Mouse (Mus musculus) layer of hippocampus, adult 2 months (tissue): ENCODE results near the gene Spop. TPM values are rescaled to one million over a fixed set of nuclear protein-coding genes. Genes with fewer than 3 reads are reported as not detected.

Source experiments
- DNase-seq, 2 experiments: peaks; one replicate each; pipeline ENCODE4 v3.0.0; 2022; ENCODE audit warnings: low spot score in 2 of 2
- H3K27ac ChIP-seq: fragments of 200-600 bp; 2 replicates; pipeline ENCODE4 v1.8.1; 2022
- H3K4me3 ChIP-seq: fragments of 200-600 bp; 2 replicates; pipeline ENCODE4 v1.8.1; 2022; ENCODE audit warnings: mild to moderate bottlenecking
- CTCF ChIP-seq: fragments of 200-600 bp; conservative IDR thresholded peaks from 2 replicates; pipeline ENCODE4 v1.8.1; 2022; ENCODE audit warnings: antibody characterized with exemption, mild to moderate bottlenecking, moderate library complexity
- total RNA-seq, 2 experiments: library from RNA; stranded (reverse); gene quantifications; 2 replicates each; pipeline ENCODE4 v1.2.3; 2021

The Spop gene
- total RNA-seq, 2 experiments from 2014 or later, result 170 to 176 TPM

DNA sequence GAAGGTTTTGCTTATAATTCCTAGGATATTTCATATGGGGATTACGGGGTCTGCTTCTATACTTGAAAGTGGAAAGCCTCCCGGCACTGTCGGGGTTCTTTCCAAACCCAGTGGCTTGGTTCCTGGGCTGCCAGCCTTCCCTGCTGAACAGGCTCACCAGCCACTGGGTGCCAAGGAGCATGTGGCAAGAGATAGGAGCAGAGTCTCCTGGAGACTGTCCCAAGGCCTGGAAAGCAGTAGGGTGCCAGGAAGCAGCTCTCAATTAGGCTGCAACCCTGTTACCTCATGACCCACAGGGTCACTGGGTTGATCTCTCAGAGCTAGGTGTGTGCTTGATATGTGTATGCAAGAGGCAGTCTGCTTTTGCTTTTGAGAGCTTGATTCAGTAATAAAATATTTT lies 1.3 kb upstream of the Spop start:
- Histone ChIP-seq H3K4me3 (no peak overlapping the region), H3K27ac (no peak overlapping the region)
- TF ChIP-seq CTCF, result no peak
- DNase-seq, result no peak

DNA sequence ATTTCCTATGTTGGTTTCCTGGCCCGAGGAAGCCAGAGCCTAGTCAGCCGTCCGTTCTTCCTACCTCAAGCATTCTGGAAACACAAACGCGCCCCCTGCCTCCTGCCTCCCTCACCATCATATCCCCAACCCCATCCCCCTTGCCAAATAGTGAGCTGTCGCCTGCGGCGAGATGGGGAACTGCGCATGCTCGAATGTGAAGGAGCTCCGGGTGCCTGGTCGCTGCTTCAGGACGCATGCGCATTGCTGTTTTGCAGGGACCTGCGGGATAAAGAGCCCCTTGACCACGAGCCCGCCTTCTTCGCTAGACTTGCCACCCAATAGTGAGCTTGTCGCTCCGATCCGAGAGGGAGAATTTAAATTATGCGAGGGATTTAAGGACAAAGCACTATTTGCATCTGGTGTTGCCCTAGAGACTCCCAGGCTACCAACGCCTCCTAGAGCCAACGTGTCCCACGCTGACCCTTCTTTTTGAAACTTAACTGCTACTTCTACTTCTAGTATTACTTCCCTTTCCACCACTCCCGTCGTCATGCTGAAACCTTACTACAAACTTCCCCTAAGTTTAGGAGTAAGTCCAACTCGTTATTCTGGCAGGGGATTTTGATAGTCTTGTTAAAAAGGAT lies 769 bp downstream of the Spop start:
- peak; percentile 96 for DNase-seq
- peak; percentile 79 for TF ChIP-seq CTCF
- Histone ChIP-seq H3K4me3 (peak overlapping the region; percentile 86), H3K27ac (peak overlapping the region; percentile 97)

- H3K27ac ChIP-seq, result peak overlapping the region; percentile 21; the same call in 1 of the 2 replicates
- no peak for DNase-seq
- TF ChIP-seq CTCF, result no peak
- H3K4me3 ChIP-seq, result peak overlapping the region; percentile 86
Measured at GRCm38 (mm10) chr11:95415931-95416330, 2.1 kb downstream of the Spop start.

DNA sequence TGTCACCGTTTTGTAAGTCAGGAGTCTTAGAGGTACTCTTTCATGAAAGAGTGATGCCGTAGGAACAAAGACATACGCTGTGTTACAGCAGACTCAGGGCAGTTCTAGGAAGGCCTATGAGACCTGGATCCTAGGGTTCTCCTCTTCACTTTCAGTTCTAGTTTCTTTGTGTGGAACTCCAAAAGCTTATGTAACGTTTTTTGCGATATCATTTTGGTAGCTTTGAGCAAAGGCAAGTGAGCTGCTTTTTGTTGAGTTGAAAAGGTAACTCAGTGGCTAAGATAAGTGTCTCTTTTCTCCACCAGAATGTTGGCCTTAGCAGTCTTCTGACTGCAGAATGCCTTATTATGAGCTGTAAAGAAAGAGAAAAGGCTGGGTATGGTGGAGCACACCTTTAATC lies 3.5 kb downstream of the Spop start:
- Histone ChIP-seq H3K27ac (peak overlapping the region; percentile 23; the same call in 1 of the 2 replicates), H3K4me3 (no peak overlapping the region)
- DNase-seq, result no peak
- no peak for TF ChIP-seq CTCF

GRCm38 (mm10) chr11:95420880-95421435 lies 7.1 kb downstream of the Spop start:
- Histone ChIP-seq H3K4me3 (no peak overlapping the region), H3K27ac (no peak overlapping the region)
- DNase-seq, result no peak
- no peak for TF ChIP-seq CTCF

DNA sequence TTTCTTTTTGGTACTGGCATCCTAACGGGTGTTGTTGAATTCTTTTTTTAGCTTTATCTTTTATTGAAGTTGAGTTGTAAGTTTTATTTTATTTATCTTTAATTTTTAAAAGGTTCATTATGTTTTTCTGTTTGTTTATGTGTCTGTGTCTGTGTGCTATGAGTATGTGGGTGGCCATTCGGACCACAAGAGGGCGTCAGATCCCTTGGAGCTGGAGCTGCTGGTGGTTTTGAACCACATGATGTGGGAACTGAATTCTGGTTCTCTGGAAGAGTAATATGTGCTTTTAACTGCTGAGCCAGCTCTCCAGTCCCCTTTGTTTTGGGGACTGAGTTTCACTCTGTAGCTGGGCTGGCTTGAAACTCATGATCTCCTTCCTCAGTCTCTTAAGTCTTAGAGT lies 9.6 kb downstream of the Spop start:
- no peak overlapping the region for H3K27ac ChIP-seq
- peak; percentile 55 for TF ChIP-seq CTCF
- no peak overlapping the region for H3K4me3 ChIP-seq
- DNase-seq, result no peak

GRCm38 (mm10) chr11:95431344-95431743 lies 17.5 kb downstream of the Spop start:
- DNase-seq, result no peak
- no peak for TF ChIP-seq CTCF
- H3K4me3 ChIP-seq, result no peak overlapping the region
- H3K27ac ChIP-seq, result peak overlapping the region; percentile 28; the same call in 1 of the 2 replicates

DNA sequence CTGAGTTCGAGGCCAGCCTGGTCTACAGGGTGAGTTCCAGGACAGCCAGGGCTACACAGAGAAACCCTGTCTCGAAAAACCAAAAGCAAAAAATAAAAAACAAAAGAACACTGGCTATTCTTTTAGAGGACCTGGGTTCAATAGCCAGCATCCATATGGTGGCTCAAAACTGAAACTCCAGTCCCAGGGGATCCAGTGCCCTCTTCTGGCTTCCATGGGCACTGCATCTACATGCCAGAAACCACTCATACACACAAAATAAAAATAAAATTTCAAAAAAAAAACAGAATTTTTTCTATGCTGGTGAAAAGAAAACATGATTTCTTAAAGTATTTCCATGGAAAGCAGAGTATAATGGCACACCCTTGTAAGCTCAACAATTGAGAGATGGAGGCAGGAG lies 18.3 kb downstream of the Spop start:
- TF ChIP-seq CTCF, result peak; percentile 74
- DNase-seq, result no peak
- no peak overlapping the region for H3K4me3 ChIP-seq
- no peak overlapping the region for H3K27ac ChIP-seq

GRCm38 (mm10) chr11:95445371-95445770 lies 31.5 kb downstream of the Spop start:
- no peak for TF ChIP-seq CTCF
- no peak overlapping the region for H3K4me3 ChIP-seq
- no peak for DNase-seq
- H3K27ac ChIP-seq, result peak overlapping the region; percentile 51; the same call in 1 of the 2 replicates

- Histone ChIP-seq H3K27ac (no peak overlapping the region), H3K4me3 (no peak overlapping the region)
- no peak for DNase-seq
- no peak for TF ChIP-seq CTCF
Measured at GRCm38 (mm10) chr11:95446580-95447305, 32.9 kb downstream of the Spop start.

- Histone ChIP-seq H3K4me3 (no peak overlapping the region), H3K27ac (peak overlapping the region; percentile 20; the same call in 1 of the 2 replicates)
- no peak for TF ChIP-seq CTCF
- DNase-seq, result no peak
Measured at GRCm38 (mm10) chr11:95448346-95448745, 34.5 kb downstream of the Spop start.

- H3K27ac ChIP-seq, result no peak overlapping the region
- H3K4me3 ChIP-seq, result no peak overlapping the region
- DNase-seq, result no peak
- TF ChIP-seq CTCF, result no peak
Measured at GRCm38 (mm10) chr11:95455331-95455730, 41.5 kb downstream of the Spop start.

DNA sequence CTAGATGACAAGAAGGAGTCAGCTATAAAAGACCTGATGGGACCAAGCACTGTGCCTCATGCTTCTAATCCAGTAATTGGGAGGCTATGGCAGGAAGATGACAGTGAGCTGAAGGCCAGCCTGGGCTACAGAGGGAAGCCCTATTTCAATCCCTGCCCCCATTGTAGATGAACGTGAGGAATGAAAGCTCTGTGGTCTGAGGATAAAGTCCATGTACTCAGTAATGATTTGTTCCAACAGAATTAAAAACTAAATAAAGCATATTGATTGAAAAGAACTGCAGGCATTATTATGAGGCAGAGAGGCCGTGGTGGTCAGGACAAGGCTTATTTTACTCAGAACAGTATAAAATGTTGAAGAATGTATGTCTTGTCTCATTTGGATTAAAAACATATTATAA lies 47.0 kb downstream of the Spop start:
- no peak for DNase-seq
- Histone ChIP-seq H3K27ac (no peak overlapping the region), H3K4me3 (no peak overlapping the region)
- TF ChIP-seq CTCF, result no peak
